Mouse (Mus musculus) heart, postnatal 0 days (tissue): ENCODE results near the gene Gm2174.

Experiments used
- CTCF ChIP-seq: IDR thresholded peaks from 2 replicates; pipeline ENCODE4 v1.5.1; 2016; ENCODE audit warnings: antibody characterized with exemption, control low read depth, low read depth
- EP300 ChIP-seq: IDR thresholded peaks from 2 replicates; pipeline ENCODE4 v1.6.1; 2016; ENCODE audit warnings: antibody characterized with exemption, low read depth

DNA sequence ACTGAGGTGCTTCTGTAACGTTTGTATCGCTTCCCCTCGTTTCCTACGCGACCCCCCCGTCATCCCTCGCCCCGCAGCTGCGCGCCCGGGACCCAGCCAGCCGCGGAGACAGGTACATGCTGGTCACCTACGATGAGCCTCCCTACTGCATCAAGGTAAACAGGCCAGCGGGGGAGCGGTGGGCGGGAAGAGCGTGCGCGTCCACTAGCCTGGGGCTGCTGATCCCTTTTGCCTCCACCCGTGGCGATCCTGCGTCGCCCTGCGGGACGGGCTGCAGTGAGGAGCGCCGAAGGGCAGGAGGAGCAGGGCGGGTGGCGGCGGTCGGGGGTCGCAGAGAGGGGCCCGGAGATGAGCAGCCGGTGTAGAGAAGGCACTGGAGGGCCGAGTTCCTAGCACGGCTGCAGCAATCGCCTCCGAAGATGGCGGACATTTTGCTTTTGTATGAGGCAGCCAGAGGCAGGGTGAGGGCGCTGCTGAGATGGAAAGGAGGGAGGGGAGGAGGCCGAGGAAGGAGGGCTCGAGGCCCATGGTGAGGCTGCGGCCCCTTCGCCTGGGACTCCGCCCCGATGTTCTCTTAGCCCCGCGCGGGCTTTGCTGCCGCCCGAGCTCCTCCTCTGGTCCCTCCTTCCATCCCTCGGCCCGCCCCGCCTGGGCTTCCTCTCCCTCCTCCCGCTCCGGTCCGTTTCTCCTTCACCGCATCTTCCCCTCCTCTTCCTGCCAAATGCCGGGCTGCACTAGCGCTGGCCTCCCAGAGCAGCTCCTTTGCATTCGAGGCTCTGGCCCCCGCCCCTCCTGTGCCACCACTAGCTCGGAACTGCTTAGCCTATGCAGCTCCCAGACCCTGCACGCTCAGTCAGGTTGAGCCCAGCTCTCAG is 7.8 kb downstream of the Gm2174 start:
- no peak for TF ChIP-seq EP300
- TF ChIP-seq CTCF: peak; percentile 42
